Mouse (Mus musculus): Measurements from ENCODE around the gene Pfdn6. TPM values are rescaled to one million over a fixed set of nuclear protein-coding genes. Genes with fewer than 3 reads are reported as not detected.

Gene Pfdn6
- total and polyA plus RNA-seq, 3 experiments: 28.0 to 81.0 (median 77.7) TPM

DNA sequence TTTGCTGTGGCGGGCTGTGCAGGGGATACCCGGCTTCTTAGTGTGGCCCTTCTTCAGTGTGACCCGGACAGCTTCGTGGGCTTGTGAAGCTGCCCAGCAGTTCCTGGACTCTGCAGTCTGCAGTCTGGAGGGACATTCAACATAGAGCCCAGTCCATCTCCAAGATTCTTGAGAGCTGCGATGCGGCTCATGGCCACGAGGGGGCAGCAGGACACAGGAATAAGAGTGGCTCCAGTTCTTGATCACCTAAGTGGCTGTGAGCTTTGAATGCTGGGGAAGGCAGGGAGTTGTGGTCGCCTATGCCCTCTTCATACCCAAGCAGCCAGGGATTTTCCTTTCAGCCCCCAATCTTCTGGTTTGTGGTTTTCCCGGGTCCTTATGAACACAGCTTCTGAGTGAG lies 28.3 kb upstream of the Pfdn6 start:
- peak; percentile 76 to 85 for DNase-seq
- Histone ChIP-seq H3K79me2 (replicated peaks; ENCODE audit: control insufficient read depth, insufficient read depth, low read length) (0 out of 2 replicates have a peak, but pooled peaks cover under 1% of the 10 kb centered on the region), H3K27me3 (ENCODE audit: control insufficient read depth, insufficient read depth, low read length) (no peaks in the 10 kb centered on the region), H3K4me1 (ENCODE audit: control insufficient read depth, insufficient read depth, low read length) (no peaks in the 10 kb centered on the region), H3K36me3 (ENCODE audit: control insufficient read depth, insufficient read depth, low read length) (no peaks in the 10 kb centered on the region), H3K9ac (ENCODE audit: low read depth, low read length) (no peak overlapping the region), H3K4me3 (no peak overlapping the region), H3K27ac (no peak overlapping the region)
- 3% methylated on average over 9 of the region's 9 CpGs for WGBS
- no peak for TF ChIP-seq POLR2A (IDR thresholded peaks at IDR 0.05; ENCODE audit: insufficient read depth, low read depth, low read length)
- TF ChIP-seq CTCF (IDR thresholded peaks at IDR 0.05): peak; percentile 75
- peak; percentile 89 for TF ChIP-seq EP300 (IDR thresholded peaks at IDR 0.05; ENCODE audit: insufficient read depth, low read depth, low read length)
- intact Hi-C loops (cut with DNase I): loop anchor here (1.0 kb wide), 1 partner anchor 14 kb away; no protein-coding TSS in a partner anchor

DNA sequence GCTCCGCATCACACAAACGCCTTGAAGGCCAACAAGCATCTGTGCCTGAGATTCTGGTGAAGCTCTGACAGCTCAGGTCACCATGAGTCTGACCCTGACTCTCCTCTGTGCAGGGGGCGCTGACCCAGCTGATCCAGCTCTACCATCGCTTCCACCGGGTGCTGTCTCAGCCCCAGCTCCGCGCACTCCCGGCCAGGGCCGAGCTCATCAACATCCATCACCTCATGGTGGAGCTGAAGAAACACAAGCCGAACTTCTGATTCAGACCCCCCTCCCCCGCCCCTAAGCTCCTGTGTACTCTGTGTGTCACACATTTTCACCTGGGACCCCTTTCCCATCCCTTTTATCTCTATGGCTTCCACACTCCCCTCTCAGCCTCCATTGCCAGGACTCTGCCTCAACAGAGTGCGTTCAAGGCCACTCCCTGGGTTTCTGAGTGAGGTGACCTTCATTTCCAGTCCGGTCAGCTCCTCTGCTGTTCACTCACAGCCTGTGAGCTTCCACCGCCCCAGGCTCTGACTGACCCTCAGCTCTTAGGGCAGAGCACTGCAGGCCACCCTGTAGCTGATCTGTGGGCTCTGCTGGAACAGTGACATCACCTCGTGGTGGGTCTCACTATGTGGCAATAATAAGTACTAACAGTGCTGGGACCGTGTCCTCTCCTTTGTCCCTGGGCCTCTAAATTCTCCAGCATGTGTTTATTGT lies 25.9 kb upstream of the Pfdn6 start:
- 88% methylated on average over 16 of the region's 16 CpGs for WGBS
- no peak for DNase-seq
- intact Hi-C loops (cut with DNase I): loop anchor here (1.0 kb wide), 1 partner anchor 1336 kb away; no protein-coding TSS in a partner anchor

GRCm38 (mm10) chr17:33965082-33965845 lies 25.1 kb upstream of the Pfdn6 start:
- DNase-seq: no peak
- no peaks in the 10 kb centered on the region for H3K36me3 ChIP-seq (ENCODE audit: control insufficient read depth, insufficient read depth, low read length)
- WGBS: 85% methylated on average over 17 of the region's 17 CpGs
- 0 out of 2 replicates have a peak, but pooled peaks cover 1% of the 10 kb centered on the region for H3K79me2 ChIP-seq (replicated peaks; ENCODE audit: control insufficient read depth, insufficient read depth, low read length)
- no peaks in the 10 kb centered on the region for H3K4me1 ChIP-seq (ENCODE audit: control insufficient read depth, insufficient read depth, low read length)
- H3K27me3 ChIP-seq (ENCODE audit: control insufficient read depth, insufficient read depth, low read length): no peaks in the 10 kb centered on the region
- no peak overlapping the region for H3K4me3 ChIP-seq
- no peak overlapping the region for H3K27ac ChIP-seq
- TF ChIP-seq CTCF (IDR thresholded peaks at IDR 0.05): no peak
- no peak for TF ChIP-seq EP300 (IDR thresholded peaks at IDR 0.05; ENCODE audit: insufficient read depth, low read depth, low read length)
- no peak for TF ChIP-seq POLR2A (IDR thresholded peaks at IDR 0.05; ENCODE audit: insufficient read depth, low read depth, low read length)
- no peak overlapping the region for H3K9ac ChIP-seq (ENCODE audit: low read depth, low read length)
- intact Hi-C loops (cut with DNase I): loop anchor here (1.0 kb wide), 1 partner anchor 1337 kb away; no protein-coding TSS in a partner anchor

More for the DNA sequence above, 25.9 kb upstream of the Pfdn6 start:
- no peak overlapping the region for H3K27ac ChIP-seq
- no peaks in the 10 kb centered on the region for H3K4me1 ChIP-seq (ENCODE audit: control insufficient read depth, insufficient read depth, low read length)
- no peak overlapping the region for H3K9ac ChIP-seq (ENCODE audit: low read depth, low read length)
- no peak for TF ChIP-seq POLR2A (IDR thresholded peaks at IDR 0.05; ENCODE audit: insufficient read depth, low read depth, low read length)
- TF ChIP-seq CTCF (IDR thresholded peaks at IDR 0.05): no peak
- TF ChIP-seq EP300 (IDR thresholded peaks at IDR 0.05; ENCODE audit: insufficient read depth, low read depth, low read length): no peak
- no peaks in the 10 kb centered on the region for H3K27me3 ChIP-seq (ENCODE audit: control insufficient read depth, insufficient read depth, low read length)
- 0 out of 2 replicates have a peak, but pooled peaks cover 1% of the 10 kb centered on the region for H3K79me2 ChIP-seq (replicated peaks; ENCODE audit: control insufficient read depth, insufficient read depth, low read length)
- H3K4me3 ChIP-seq: no peak overlapping the region
- no peaks in the 10 kb centered on the region for H3K36me3 ChIP-seq (ENCODE audit: control insufficient read depth, insufficient read depth, low read length)

DNA sequence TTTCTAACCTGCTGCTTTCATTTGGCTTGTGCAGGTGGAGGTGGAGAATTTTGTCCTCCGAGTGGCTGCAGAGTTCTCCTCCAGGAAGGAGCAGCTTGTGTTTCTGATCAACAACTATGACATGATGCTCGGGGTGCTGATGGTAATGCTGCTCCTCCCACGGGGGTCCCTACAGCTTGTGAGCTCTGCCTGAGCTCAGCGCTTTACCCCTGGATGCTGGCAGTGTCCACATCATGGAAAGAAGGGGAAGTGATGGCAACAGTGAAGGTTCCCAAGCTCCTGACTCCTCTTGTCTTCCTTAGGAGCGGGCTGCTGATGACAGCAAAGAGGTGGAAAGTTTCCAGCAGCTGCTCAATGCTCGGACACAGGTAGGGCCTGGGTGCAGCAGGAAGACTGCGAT lies 22.7 kb upstream of the Pfdn6 start:
- Histone ChIP-seq H3K36me3 (ENCODE audit: control insufficient read depth, insufficient read depth, low read length) (no peaks in the 10 kb centered on the region), H3K4me3 (no peak overlapping the region), H3K27ac (no peak overlapping the region), H3K79me2 (replicated peaks; ENCODE audit: control insufficient read depth, insufficient read depth, low read length) (0 out of 2 replicates have a peak, but pooled peaks cover 1% of the 10 kb centered on the region), H3K27me3 (ENCODE audit: control insufficient read depth, insufficient read depth, low read length) (no peaks in the 10 kb centered on the region), H3K4me1 (ENCODE audit: control insufficient read depth, insufficient read depth, low read length) (no peaks in the 10 kb centered on the region), H3K9ac (ENCODE audit: low read depth, low read length) (no peak overlapping the region)
- intact Hi-C loops (cut with DNase I): no loop called here
- TF ChIP-seq EP300 (IDR thresholded peaks at IDR 0.05; ENCODE audit: insufficient read depth, low read depth, low read length): no peak
- no peak for TF ChIP-seq CTCF (IDR thresholded peaks at IDR 0.05)
- TF ChIP-seq POLR2A (IDR thresholded peaks at IDR 0.05; ENCODE audit: insufficient read depth, low read depth, low read length): no peak
- DNase-seq: no peak
- WGBS: 88% methylated on average over 7 of the region's 7 CpGs

GRCm38 (mm10) chr17:33959948-33960347 lies 19.8 kb upstream of the Pfdn6 start:
- H3K27me3 ChIP-seq (ENCODE audit: control insufficient read depth, insufficient read depth, low read length): no peaks in the 10 kb centered on the region
- no peak overlapping the region for H3K27ac ChIP-seq
- no peaks in the 10 kb centered on the region; the same call in 1 of the 2 replicates for H3K4me1 ChIP-seq (ENCODE audit: control insufficient read depth, insufficient read depth, low read length)
- no peak overlapping the region for H3K4me3 ChIP-seq
- TF ChIP-seq POLR2A (IDR thresholded peaks at IDR 0.05; ENCODE audit: insufficient read depth, low read depth, low read length) (no peak), CTCF (IDR thresholded peaks at IDR 0.05) (no peak), EP300 (IDR thresholded peaks at IDR 0.05; ENCODE audit: insufficient read depth, low read depth, low read length) (no peak)
- 0 out of 2 replicates have a peak, but pooled peaks cover 1% of the 10 kb centered on the region for H3K79me2 ChIP-seq (replicated peaks; ENCODE audit: control insufficient read depth, insufficient read depth, low read length)
- WGBS: 93% methylated on average over 15 of the region's 15 CpGs
- no peaks in the 10 kb centered on the region for H3K36me3 ChIP-seq (ENCODE audit: control insufficient read depth, insufficient read depth, low read length)
- no peak overlapping the region for H3K9ac ChIP-seq (ENCODE audit: low read depth, low read length)
- intact Hi-C loops (cut with DNase I): no loop called here
- DNase-seq: no peak
